Mouse (Mus musculus) right cerebral cortex, adult 2 months (tissue): Measurements from ENCODE around the gene Lrrc75a.
A peak's percentile ranks its signal among the peaks of the same experiment; 100 is the strongest.

Experiments used
- DNase-seq, 2 experiments: peaks; one replicate each; pipeline ENCODE4 v3.0.0; 2021 to 2022; ENCODE audit warnings: low spot score in 2 of 2

Gene Lrrc75a

GRCm38 (mm10) chr11:62591904-62592575 lies 56.3 kb downstream of the Lrrc75a start:
- DNase-seq: no peak

DNA sequence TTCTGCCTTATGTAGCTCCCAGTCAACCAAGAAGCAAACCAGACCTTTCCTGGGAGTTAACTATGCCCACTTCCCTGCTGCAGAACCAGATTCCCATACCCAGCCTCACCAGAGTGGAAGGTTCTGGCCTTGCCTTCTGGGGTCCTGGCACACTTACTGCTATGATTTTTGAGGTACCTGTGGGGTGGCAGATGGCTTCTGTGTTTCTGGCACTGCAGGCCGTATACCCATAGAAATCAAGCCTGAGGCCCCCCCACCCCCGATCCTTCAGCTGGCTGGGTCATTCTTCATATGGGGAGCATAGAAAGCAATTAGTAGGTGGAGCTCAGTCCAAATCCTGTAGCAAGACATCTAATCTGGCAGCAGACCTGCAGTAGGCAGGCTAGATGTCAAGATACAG lies 57.3 kb downstream of the Lrrc75a start:
- DNase-seq: no peak

GRCm38 (mm10) chr11:62589391-62589790 lies 58.9 kb downstream of the Lrrc75a start:
- no peak for DNase-seq

DNA sequence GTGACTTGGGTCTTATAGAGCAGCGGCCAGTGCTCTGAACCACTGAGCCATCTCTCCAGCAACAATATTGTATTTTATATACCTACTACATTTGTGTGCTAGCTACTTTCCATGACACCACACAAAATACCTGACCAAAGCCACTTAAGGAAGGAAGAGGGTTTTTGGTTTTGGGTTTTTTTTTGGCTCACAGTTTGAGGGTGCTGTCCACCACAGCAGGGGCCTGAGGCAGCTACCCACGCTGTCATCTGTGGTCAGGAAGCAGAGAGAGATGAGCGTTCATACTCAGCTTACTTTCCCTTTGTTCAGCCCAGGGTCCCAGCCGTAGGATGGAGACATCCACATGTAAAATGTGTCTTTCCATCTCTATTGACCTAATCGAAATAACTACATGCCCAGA lies 61.3 kb downstream of the Lrrc75a start:
- no peak for DNase-seq

GRCm38 (mm10) chr11:62584671-62585206 lies 63.6 kb downstream of the Lrrc75a start:
- DNase-seq: no peak

DNA sequence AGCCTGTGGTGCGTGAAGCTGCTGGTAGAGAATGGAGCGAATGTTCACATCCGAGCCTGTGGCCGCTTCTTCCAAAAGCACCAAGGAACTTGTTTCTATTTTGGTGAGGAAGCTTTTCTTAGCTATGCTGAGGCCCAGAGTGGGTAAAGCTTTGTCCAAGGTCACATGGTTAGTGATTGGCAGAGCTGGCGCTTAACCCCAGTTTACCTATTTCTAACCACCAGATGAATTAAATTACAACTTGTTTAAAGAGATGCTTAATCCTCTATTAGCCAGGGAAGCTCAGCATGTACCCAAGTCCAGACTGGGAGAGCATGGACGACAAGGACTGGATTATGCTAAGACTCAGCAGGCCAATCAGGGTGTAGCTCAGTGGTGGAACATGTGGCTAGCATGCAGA lies 65.3 kb downstream of the Lrrc75a start:
- no peak for DNase-seq

DNA sequence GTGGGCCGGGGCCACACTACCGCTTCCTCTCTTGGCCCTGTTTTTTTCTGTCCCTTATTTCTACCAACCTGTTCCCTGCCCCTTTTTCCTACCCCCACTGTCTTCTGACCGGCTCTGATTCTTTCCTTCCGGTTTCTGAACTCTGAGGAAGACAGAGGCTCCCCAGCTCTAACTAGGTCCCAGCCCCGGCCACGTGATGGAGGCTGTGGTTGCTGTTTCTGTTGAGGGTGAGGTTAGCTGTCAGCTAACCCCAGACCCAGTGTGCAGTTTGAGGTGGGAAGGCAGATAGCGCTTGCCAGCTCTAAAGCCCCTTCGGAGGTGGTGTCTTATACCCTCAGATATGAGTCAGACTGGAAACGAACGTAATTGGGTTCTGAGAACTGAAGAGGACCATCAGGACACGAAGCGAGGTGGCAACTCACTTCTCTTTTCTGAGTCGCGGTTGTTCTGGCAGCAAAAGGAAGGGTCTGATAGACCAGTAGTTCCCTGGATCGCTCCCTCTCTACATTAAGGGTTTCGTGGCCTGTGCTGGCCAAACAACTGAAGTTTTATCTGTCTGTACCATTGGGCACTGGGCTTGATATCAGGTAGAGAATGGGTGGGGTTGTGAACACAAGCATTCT lies 71.7 kb downstream of the Lrrc75a start:
- DNase-seq: peak; percentile 41 to 47

GRCm38 (mm10) chr11:62575659-62576438 lies 72.5 kb downstream of the Lrrc75a start:
- peak; percentile 72 to 74 for DNase-seq

DNA sequence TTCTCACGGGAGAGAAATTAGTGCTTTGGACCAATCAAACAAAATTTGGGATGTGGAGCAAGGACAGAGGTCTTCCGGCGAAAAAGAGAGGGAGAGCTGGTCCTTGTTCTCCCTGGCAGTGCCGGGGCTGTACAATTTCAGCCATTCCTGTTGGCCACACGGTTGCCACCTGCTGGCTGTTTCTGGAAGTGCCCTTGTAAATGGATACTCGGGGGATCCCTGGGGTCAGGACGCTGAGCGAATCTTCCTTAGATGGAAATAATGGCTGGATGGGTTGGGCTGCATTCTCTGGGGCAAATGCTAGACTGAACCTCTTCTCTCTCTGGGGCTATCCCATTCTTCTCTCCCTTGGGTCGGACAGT lies 73.0 kb downstream of the Lrrc75a start:
- DNase-seq: peak; percentile 92 to 93

DNA sequence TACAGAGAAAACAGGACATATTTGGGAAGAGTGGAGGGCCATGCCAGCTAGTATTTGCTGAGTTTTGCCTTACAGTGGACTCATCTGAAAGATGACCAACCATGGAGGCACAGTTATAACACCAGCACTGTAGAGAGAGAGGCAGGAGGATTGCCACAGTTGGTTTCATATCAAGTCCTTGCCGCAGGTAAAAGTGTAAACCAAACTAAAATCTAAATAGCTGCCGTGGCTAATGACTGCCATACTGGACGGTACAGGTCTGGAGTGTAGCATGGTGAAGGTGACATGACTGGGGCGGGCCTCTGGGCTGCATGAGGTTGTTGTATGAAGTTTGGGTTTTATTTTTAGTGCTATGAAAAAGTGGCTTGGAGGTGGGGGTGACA lies 73.6 kb downstream of the Lrrc75a start:
- DNase-seq: no peak

DNA sequence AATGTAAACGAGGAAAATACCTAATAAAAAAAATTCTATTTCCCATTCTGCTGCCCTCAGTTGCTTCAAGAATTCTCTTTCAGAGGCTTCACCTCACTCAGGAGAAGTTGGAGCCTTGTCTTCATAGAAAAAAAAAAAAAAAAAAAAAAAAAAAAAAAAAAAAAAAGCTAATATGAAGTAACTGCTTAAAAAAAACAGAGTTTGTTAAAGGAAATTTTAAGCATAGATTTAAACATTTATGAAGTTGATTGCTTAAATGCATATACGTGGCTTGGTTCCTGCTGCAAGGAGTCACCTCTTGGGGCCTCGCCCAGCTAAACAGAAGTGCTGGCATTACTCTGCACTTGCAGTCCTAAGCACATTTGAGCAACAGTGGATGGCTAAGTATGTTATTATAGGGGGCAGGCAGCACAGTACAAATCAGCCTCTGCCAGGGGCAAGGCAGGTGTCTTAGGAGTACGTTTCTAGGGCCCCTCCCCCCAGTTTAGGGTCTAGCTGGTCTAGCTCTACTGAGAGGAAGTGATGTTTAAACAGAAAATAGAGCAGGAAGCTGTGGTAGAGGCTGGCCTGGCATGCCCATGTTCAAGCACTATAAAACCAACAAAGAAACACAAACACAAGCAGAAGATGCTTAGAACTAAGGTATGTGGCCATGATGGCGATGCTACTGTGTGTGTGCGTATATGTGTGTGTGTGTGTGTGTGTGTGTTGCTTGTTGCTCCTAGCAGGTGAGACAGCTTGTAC lies 74.2 kb downstream of the Lrrc75a start, which contains the start of gene Trpv2:
TSS of gene Trpv2 (plus strand) at position 528 of the 744 bp plus-strand sequence.
- DNase-seq: no peak

GRCm38 (mm10) chr11:62568300-62568699 lies 80.0 kb downstream of the Lrrc75a start:
- DNase-seq: no peak

DNA sequence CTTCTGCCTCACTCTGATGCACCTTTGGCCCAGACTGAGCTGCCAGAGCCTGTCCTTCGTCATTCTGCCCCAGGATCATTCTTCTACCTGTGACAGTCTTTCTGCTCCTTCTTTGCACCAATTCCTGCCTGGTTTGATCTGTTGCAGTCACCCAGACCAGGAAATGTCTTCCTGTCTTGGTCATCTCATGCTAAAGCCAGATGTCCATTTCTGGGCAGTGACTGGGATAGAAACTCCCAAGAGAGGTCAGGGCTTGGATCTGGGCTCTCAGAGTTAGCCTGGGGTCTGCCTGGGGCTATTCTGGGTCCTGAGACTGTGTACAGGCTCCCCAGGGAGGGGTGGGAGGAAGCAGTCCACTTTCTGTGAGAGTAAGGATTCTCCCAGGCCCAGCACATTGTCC lies 82.1 kb downstream of the Lrrc75a start:
- no peak for DNase-seq

GRCm38 (mm10) chr11:62565747-62566146 lies 82.6 kb downstream of the Lrrc75a start:
- no peak for DNase-seq

DNA sequence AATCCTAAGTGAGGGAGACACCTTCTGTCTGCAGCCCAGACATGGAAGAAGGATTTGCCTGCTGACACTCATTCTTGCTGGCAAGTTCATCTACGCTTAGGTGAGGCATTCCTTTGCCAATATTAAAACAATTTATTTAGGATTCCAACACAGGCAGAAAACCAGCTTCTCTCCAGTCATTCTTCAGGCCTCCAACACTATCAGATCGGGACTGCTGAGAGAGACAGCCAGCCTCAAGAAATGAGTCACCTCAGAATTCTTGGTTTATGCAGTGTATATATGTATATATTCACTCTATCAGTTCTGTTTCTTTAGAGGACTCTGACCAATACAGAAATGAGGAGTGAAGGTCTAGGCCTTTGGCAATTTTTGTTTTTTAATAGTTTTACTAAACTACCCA lies 84.7 kb downstream of the Lrrc75a start:
- no peak for DNase-seq

DNA sequence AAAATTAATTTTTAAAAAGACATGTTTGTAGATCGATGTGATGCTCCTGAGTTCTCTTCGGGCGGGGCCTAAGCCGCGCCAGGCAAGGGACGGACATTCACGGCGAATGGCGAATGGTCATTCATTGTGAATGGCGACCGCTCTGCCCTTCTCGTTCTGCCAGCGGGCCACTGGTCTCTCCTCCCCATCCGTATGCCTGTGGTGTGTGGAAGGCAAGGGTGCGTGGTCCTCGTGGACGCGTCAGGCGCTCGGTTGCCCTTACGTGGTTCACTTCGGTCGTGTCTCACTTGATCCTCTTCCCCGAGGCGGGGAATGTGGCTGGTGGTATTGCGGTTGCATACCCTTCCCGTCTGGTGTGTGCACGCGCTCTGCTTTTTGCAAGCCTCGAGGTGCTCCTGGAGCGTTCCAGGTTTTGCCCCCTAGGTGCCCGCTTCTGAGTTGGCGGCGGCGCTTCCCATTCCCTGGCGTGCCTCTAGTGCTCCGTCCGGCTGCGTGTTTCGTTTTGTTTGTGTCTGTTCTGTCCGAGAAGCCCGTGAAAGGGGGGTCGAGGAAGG lies 87.8 kb downstream of the Lrrc75a start:
- no peak for DNase-seq

- DNase-seq: no peak
These were observed 89.2 kb downstream of the Lrrc75a start for GRCm38 (mm10) chr11:62558961-62559646.

- DNase-seq: no peak
These were observed 90.2 kb downstream of the Lrrc75a start for GRCm38 (mm10) chr11:62558152-62558551.

GRCm38 (mm10) chr11:62557205-62557604 lies 91.1 kb downstream of the Lrrc75a start:
- no peak for DNase-seq

- no peak for DNase-seq
These were observed 92.4 kb downstream of the Lrrc75a start for GRCm38 (mm10) chr11:62555896-62556412.
